Mouse (Mus musculus) hindbrain, embryonic 11.5 days (tissue): ENCODE measurements around the gene Exo1. TPM values are rescaled to one million over a fixed set of nuclear protein-coding genes. Genes with fewer than 3 reads are reported as not detected.

Source experiments
- ATAC-seq: fragments of 200-750 bp; cut with Nextera tagmentation; 2 replicates; pipeline ENCODE4 v1.8.0; 2017; ENCODE audit warnings: mild to moderate bottlenecking, moderate TSS enrichment, moderate library complexity; ENCODE audit not compliant: low FRiP score
- DNase-seq: peaks from one replicate; pipeline ENCODE4 v3.0.0-alpha.2; 2015; ENCODE audit warnings: low spot score
- H3K27ac ChIP-seq: fragments of 300-500 bp; sonication (generic); 2 replicates; pipeline ENCODE4 v1.5.1; 2014; ENCODE audit warnings: mild to moderate bottlenecking, low read depth, low read length
- H3K27me3 ChIP-seq: fragments of 300-500 bp; sonication (generic); 2 replicates; pipeline ENCODE4 v1.6.1; 2014; ENCODE audit warnings: mild to moderate bottlenecking, low read length, moderate library complexity, mixed read lengths; ENCODE audit not compliant: control insufficient read depth, insufficient read depth
- H3K36me3 ChIP-seq: fragments of 300-500 bp; sonication (generic); 2 replicates; pipeline ENCODE4 v1.6.1; 2014; ENCODE audit warnings: mild to moderate bottlenecking, low read length, moderate library complexity, mixed read lengths; ENCODE audit not compliant: control insufficient read depth, insufficient read depth
- H3K4me1 ChIP-seq: fragments of 300-500 bp; sonication (generic); replicated peaks from 2 replicates; pipeline ENCODE4 v1.6.1; 2014; ENCODE audit warnings: low read length, mixed read lengths; ENCODE audit not compliant: control insufficient read depth, insufficient read depth
- H3K4me2 ChIP-seq: fragments of 300-500 bp; sonication (generic); replicated peaks from 2 replicates; pipeline ENCODE4 v1.6.1; 2014; ENCODE audit warnings: mild to moderate bottlenecking, low read depth, low read length
- H3K4me3 ChIP-seq: fragments of 300-500 bp; sonication (generic); 2 replicates; pipeline ENCODE4 v1.5.1; 2014; ENCODE audit warnings: low read depth, low read length
- H3K9ac ChIP-seq: fragments of 300-500 bp; sonication (generic); 2 replicates; pipeline ENCODE4 v1.6.1; 2014; ENCODE audit warnings: low read depth, low read length
- H3K9me3 ChIP-seq: fragments of 300-500 bp; sonication (generic); 2 replicates; pipeline ENCODE4 v1.6.1; 2016; ENCODE audit warnings: low read length; ENCODE audit not compliant: control insufficient read depth
- WGBS: fragments of 180-500 bp; shearing (Covaris S2); extraction: QIAGEN DNeasy Blood & Tissue Kit; methylation state at CpG from one replicate; pipeline ENCODE4 v1.1.7; 2014; 5-methylcytosine and 5-hydroxymethylcytosine counted together
- polyA plus RNA-seq: library from polyadenylated mRNA; unstranded; fragments of >200 nt; fragmentation: Nextera tagmentation; extraction: Ambion mirVana; gene quantifications from 2 replicates; pipeline ENCODE4 v1.2.1, GENCODE M21; 2014

Gene Exo1
- polyA plus RNA-seq, 1 experiment from 2014 or later = 101 TPM

DNA sequence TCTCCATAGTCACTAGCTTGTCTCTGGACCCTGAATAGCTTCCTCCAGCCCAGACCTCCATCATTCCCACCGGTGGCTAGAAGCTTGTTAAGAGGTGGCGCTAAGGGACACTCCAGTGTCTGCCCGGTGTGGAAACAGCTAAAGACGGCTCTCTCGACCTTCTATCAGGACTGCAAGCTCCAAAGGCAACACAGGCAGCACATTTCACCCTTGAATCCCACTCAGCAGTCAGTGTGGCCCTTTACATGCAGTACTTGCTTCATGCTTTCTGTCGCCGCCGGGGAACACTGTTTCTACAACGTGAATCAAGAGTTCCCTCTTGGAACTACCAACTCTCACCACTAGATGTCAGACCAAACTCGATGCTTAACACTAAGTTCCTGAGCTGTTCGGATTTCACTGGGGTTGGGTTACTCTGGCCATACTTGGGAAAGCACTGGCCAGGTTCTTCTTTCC, 55.9 kb downstream of the Exo1 start:
- Histone ChIP-seq H3K9me3 (no peaks in the 10 kb centered on the region), H3K9ac (no peak overlapping the region), H3K4me2 (0 out of 2 replicates have a peak overlapping the region, but pooled peaks have one; percentile 12), H3K27ac (no peak overlapping the region), H3K36me3 (no peaks in the 10 kb centered on the region), H3K4me1 (no peaks in the 10 kb centered on the region), H3K27me3 (no peaks in the 10 kb centered on the region), H3K4me3 (no peak overlapping the region)
- 15% methylated on average over 11 of the region's 11 CpGs for WGBS
- DNase-seq (peak; percentile 88), ATAC-seq (peak; percentile 80)

DNA sequence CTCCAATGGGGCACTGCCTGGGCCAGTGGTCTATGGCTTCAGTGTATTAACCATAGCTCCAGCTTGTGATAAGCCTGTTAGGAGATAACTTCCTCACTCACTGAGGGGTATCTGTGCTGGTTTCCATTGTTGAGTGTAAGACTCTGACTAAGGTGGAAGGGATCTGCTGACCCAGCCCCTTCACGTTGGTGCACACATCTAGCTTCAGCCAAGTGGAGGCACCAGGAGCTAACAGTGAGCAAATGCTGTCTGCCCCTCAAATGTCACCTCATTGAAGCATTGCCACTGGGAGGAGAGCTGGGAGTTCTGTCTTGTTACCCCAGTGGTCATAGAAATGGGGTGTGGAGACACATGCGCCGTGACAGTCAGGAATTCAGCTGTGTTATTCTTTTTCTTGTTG, 58.4 kb downstream of the Exo1 start:
- ATAC-seq = no peak

DNA sequence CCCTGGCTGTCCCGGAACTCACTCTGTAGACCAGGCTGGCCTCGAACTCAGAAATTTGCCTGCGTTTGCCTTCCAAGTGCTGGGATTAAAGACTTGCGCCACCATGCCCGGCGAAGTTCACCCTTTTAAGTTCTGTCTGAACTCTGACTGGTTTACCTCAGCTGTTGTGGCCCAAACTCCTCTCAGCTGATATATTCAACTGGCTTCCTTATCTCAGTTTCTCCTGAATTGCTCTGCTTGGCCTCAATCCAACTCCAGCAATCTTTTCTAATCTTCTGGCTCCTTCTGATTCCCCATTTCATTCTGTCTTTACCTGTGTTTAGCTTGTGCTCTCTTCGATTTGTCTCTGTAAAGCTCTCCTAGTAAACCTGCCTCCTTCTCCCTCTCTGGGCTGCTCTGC, 62.8 kb downstream of the Exo1 start:
- no peaks in the 10 kb centered on the region for H3K4me1 ChIP-seq
- H3K36me3 ChIP-seq = no peaks in the 10 kb centered on the region
- no peak overlapping the region for H3K4me3 ChIP-seq
- ATAC-seq = no peak
- 89% methylated on average over 7 of the region's 7 CpGs for WGBS
- H3K9ac ChIP-seq = no peak overlapping the region
- H3K9me3 ChIP-seq = no peaks in the 10 kb centered on the region
- H3K4me2 ChIP-seq = no peak overlapping the region
- H3K27me3 ChIP-seq = no peaks in the 10 kb centered on the region
- no peak overlapping the region for H3K27ac ChIP-seq
- DNase-seq = no peak

More for the DNA sequence above, 58.4 kb downstream of the Exo1 start:
- Histone ChIP-seq H3K9ac (no peak overlapping the region), H3K27me3 (no peaks in the 10 kb centered on the region), H3K4me2 (no peak overlapping the region), H3K4me3 (no peak overlapping the region), H3K36me3 (no peaks in the 10 kb centered on the region), H3K27ac (no peak overlapping the region), H3K4me1 (no peaks in the 10 kb centered on the region), H3K9me3 (no peaks in the 10 kb centered on the region)
- 81% methylated on average over 3 of the region's 3 CpGs for WGBS
- no peak for DNase-seq

DNA sequence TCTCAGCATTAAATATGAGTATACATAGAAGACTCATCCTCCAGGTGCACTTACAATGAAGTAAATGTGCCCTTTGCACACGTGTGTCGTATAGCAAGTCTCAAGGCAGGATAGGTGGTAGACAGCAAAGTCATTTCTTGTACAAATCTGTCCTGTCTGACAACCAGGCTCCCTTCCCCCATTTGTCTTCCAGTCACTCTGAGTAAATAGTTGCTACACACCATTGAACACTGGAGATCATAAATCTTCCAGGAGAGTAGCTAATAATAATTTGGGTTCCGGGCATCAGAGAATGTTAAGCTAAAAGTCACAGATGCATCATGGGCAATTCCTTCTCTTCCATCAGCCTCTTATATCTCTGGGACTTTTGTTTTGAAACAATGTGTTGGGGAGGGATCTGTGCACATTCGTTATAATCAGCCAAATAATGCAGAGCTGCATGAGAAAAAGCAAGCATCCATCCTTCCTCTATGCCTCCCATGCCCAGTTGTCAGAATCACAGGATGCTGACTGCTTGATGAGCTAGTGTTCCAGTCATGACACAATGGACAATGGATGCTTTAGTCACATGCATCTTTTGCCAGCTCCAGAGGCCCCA, 66.4 kb downstream of the Exo1 start:
- ATAC-seq (peak; percentile 28; the same call in 1 of the 2 replicates), DNase-seq (no peak)
- H3K36me3 ChIP-seq = no peaks in the 10 kb centered on the region
- no peak overlapping the region for H3K9ac ChIP-seq
- no peaks in the 10 kb centered on the region for H3K27me3 ChIP-seq
- no peak overlapping the region for H3K4me3 ChIP-seq
- WGBS = 67% methylated on average over 4 of the region's 4 CpGs
- H3K4me2 ChIP-seq = no peak overlapping the region
- H3K27ac ChIP-seq = no peak overlapping the region
- no peaks in the 10 kb centered on the region for H3K9me3 ChIP-seq
- H3K4me1 ChIP-seq = no peaks in the 10 kb centered on the region

DNA sequence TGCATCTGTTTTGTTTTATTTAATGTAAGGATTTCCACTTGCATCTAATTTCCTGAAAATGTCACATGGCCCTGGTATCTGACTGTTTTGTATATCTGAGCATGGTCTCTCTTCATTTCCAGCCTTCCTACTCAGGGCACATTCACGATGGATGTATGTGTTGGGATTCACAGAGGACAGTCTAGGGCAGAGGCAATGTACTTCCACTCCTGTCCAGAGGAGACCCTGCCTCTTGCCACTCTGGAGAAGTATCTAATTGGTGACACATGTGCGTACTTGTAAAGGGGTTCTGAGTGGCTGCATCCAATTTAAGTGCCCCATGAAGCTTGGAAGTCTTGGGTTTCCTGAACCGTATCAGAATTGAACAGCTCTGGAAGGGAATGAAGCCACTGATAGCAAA, 70.0 kb downstream of the Exo1 start:
- Histone ChIP-seq H3K27me3 (no peaks in the 10 kb centered on the region), H3K9me3 (no peaks in the 10 kb centered on the region), H3K4me2 (no peak overlapping the region), H3K4me1 (no peaks in the 10 kb centered on the region), H3K9ac (no peak overlapping the region), H3K4me3 (no peak overlapping the region), H3K27ac (no peak overlapping the region), H3K36me3 (no peaks in the 10 kb centered on the region)
- no peak for DNase-seq
- WGBS = 75% methylated on average over 3 of the region's 3 CpGs
- no peak for ATAC-seq

DNA sequence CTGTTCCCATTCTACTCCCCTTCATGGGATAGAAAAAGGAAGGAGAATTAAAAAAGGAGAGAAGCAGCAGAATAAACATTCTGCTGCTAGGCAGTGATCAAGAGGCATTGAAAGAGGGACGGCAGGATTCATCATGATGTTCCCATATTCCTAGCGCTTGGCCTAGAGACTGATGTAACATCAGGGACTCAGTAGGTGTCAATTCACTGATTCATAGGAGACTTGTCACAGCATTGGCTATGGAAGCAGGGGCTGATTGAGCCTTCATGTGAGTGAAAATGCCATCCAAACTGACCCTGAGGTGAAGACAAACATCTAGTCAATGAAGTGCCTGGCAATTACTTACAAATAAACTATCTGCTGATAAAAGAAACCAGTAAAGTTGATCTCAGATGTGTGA, 70.5 kb downstream of the Exo1 start:
- no peak for DNase-seq
- Histone ChIP-seq H3K27ac (no peak overlapping the region), H3K27me3 (no peaks in the 10 kb centered on the region), H3K4me2 (no peak overlapping the region), H3K36me3 (no peaks in the 10 kb centered on the region), H3K9me3 (no peaks in the 10 kb centered on the region), H3K4me3 (no peak overlapping the region), H3K4me1 (no peaks in the 10 kb centered on the region), H3K9ac (no peak overlapping the region)
- no peak for ATAC-seq
- 86% methylated on average over 2 of the region's 2 CpGs for WGBS

DNA sequence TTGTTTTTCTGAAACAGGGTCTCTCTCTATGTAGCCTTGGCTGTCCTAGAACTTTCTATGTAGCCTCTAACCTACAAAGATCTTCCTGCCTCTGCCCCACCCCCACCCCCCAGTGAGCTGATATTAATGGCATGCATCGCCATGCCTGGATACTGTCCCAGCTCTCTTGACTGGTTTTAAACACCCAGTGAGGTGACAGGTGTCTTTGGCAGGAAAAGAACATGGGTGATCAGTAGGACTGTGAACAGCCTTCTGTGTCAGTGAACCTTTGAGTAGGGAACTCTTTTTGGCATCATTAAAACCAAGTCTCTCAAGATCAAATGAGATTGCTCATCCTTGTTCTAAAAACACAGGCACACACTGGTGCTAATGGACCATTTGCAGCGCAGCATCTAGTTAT, 81.4 kb downstream of the Exo1 start:
- DNase-seq = no peak

More for the DNA sequence above, 81.4 kb downstream of the Exo1 start:
- H3K4me1 ChIP-seq = no peaks in the 10 kb centered on the region
- no peak overlapping the region for H3K4me3 ChIP-seq
- no peaks in the 10 kb centered on the region for H3K9me3 ChIP-seq
- H3K27ac ChIP-seq = no peak overlapping the region
- no peaks in the 10 kb centered on the region for H3K36me3 ChIP-seq
- no peak overlapping the region for H3K9ac ChIP-seq
- H3K4me2 ChIP-seq = no peak overlapping the region
- no peaks in the 10 kb centered on the region for H3K27me3 ChIP-seq
- no peak for ATAC-seq
- 91% methylated on average over 2 of the region's 2 CpGs for WGBS

Other genes starting within 250 kb of the Exo1 start
- 9.2 and 12.4 TPM in 2 replicates for gene Opn3, start 187.8 kb upstream of the Exo1 start, polyA plus RNA-seq
- 6.4 and 6.7 TPM in 2 replicates for gene Chml, start 187.7 kb upstream of the Exo1 start, polyA plus RNA-seq
- 0.12 TPM in 1 of 2 replicates, not detected in the other for gene Wdr64, start 182.0 kb upstream of the Exo1 start, polyA plus RNA-seq
- gene Gm38100, start 39.7 kb downstream of the Exo1 start, polyA plus RNA-seq = not detected in 2 replicates
- gene Rbm8a2, start 98.5 kb downstream of the Exo1 start, polyA plus RNA-seq = 1.2 and 1.3 TPM in 2 replicates